7 mouse cellular contexts compared by ENCODE assay signal in genomic region chr2:31245491-31246141, GRCm38 (mm10). TPM values are rescaled to one million over a fixed set of nuclear protein-coding genes. Genes with fewer than 3 reads are reported as not detected.
DNase-seq lines count a peak whose midpoint lies in the region; ATAC-seq lines count a peak whose summit lies in the region.

Ncs1 (plus strand) TSS chr2:31245823.

- peak within 1 kb of the TSS; percentile 81 for H3K4me3 ChIP-seq in intestine, embryonic 15.5 days (replicated peaks)

- H3K9ac ChIP-seq in intestine, embryonic 15.5 days: peak within 1 kb of the TSS; percentile 79

- ATAC-seq in granulocyte monocyte progenitor cell, adult 5-6 weeks (replicated peaks; ENCODE audit: poor library complexity, severe bottlenecking): peak; percentile 65
- peak; percentile 93 for ATAC-seq in intestine, embryonic 15.5 days
- ATAC-seq in megakaryocyte progenitor cell, adult 5-6 weeks (replicated peaks; ENCODE audit: poor library complexity): peak; percentile 66

- peak; percentile 84 for DNase-seq in adrenal gland, postnatal 10 days
- peak; percentile 87 for DNase-seq in embryo, embryonic 11 days
- DNase-seq in left cerebral cortex, postnatal 25 days (ENCODE audit: low spot score in 2 of 2): peak; percentile 88 to 93
- DNase-seq in right cerebral cortex, postnatal 25 days: peak; percentile 92

- under 1% methylated on average over 83 of the region's 89 CpGs for WGBS in intestine, embryonic 15.5 days

- H3K27ac ChIP-seq in intestine, embryonic 15.5 days: peak within 1 kb of the TSS; percentile 56

- H3K9me3 ChIP-seq in intestine, embryonic 15.5 days: no peaks in the 10 kb centered on the region

- H3K4me1 ChIP-seq in intestine, embryonic 15.5 days (replicated peaks): peaks cover 30% of the 10 kb centered on the region

- peaks cover 4% of the 10 kb centered on the region; the same call in 1 of the 2 replicates for H3K27me3 ChIP-seq in intestine, embryonic 15.5 days (replicated peaks)

- intact Hi-C loops in left cerebral cortex, postnatal 25 days (cut with DNase I): loop anchor here (1.0 kb wide), 2 partner anchors 11 to 46 kb away; no protein-coding TSS in a partner anchor

- H3K36me3 ChIP-seq in intestine, embryonic 15.5 days: no peaks in the 10 kb centered on the region

- peak within 1 kb of the TSS; percentile 97 for H3K4me2 ChIP-seq in intestine, embryonic 15.5 days (replicated peaks)

RNA-seq across cellular contexts. Expression of gene Ncs1, which starts in this region (rescaled TPM):
- total RNA-seq in adrenal gland, postnatal 10 days (2021): 1 to 10 TPM; 4.2 to 6.8 TPM
- 2.1 and 4.6 TPM in 2 replicates for total RNA-seq in granulocyte monocyte progenitor cell, adult 5-6 weeks (2014; fragmentation: Nextera tagmentation)
- total RNA-seq in granulocyte monocyte progenitor cell, adult 5-6 weeks (2017): 2.5 and 3.2 TPM in 2 replicates
- 23.9 and 25.0 TPM in 2 replicates for polyA plus RNA-seq in intestine, embryonic 15.5 days (2015; fragmentation: Nextera tagmentation; extraction: Ambion mirVana)
- total RNA-seq in left cerebral cortex, postnatal 25 days (2021): 100 to 1,000 TPM; 196 to 203 TPM
- 1.2 and 2.3 TPM in 2 replicates for total RNA-seq in megakaryocyte progenitor cell, adult 5-6 weeks (2015)
- 1.7 TPM in 2 replicates for total RNA-seq in megakaryocyte progenitor cell, adult 5-6 weeks (2017)

Comparison
In these comparisons a context has a peak if more than half of its experiments do, and no peak if none do; other contexts are left out.
1. Peak in every context shown above with its lines: DNase-seq, ATAC-seq, H3K4me3 ChIP-seq and H3K27ac ChIP-seq.
2. RNA of gene Ncs1 (total RNA-seq): 196 to 203 TPM in left cerebral cortex, postnatal 25 days; 4.2 to 6.8 TPM in adrenal gland, postnatal 10 days, 2.1 to 4.6 TPM in granulocyte monocyte progenitor cell, adult 5-6 weeks and 1.2 to 2.3 TPM in megakaryocyte progenitor cell, adult 5-6 weeks; every median in the first group is over 10 times any median in the second.